Mouse (Mus musculus): Measurements from ENCODE around the gene Dapk2. TPM values are rescaled to one million over a fixed set of nuclear protein-coding genes. Genes with fewer than 3 reads are reported as not detected.

Gene Dapk2
- polyA plus RNA-seq, 1 experiment from 2014 or later = 5.9 TPM

- peak; percentile 27 for DNase-seq
- TF ChIP-seq CTCF (IDR thresholded peaks at IDR 0.05; ENCODE audit: low read depth) = no peak
- no peak overlapping the region for H3K4me2 ChIP-seq
Measured at GRCm38 (mm10) chr9:66251159-66251691, 93.2 kb downstream of the Dapk2 start.

GRCm38 (mm10) chr9:66261741-66262140 lies 103.7 kb downstream of the Dapk2 start:
- no peak for DNase-seq

More at GRCm38 (mm10) chr9:66251159-66251691, 93.2 kb downstream of the Dapk2 start:
- Histone ChIP-seq H3K27me3 (ENCODE audit: insufficient read depth, low read length) (no peaks in the 10 kb centered on the region), H3K9ac (no peak overlapping the region), H3K4me3 (ENCODE audit: low read depth, low read length) (no peak overlapping the region), H3K4me1 (ENCODE audit: insufficient read depth) (no peaks in the 10 kb centered on the region), H3K36me3 (ENCODE audit: insufficient read depth) (no peaks in the 10 kb centered on the region), H3K9me3 (ENCODE audit: low read depth, low read length) (no peaks in the 10 kb centered on the region), H3K27ac (ENCODE audit: low read depth) (no peak overlapping the region)
- ATAC-seq (ENCODE audit: insufficient read depth) = no peak
- 33% methylated on average over 6 of the region's 6 CpGs for WGBS

GRCm38 (mm10) chr9:66263701-66264100 lies 105.7 kb downstream of the Dapk2 start:
- H3K4me2 ChIP-seq = no peak overlapping the region
- TF ChIP-seq CTCF (IDR thresholded peaks at IDR 0.05; ENCODE audit: low read depth) = no peak
- H3K36me3 ChIP-seq (ENCODE audit: insufficient read depth) = no peaks in the 10 kb centered on the region
- WGBS = 82% methylated on average over 2 of the region's 2 CpGs
- H3K9me3 ChIP-seq (ENCODE audit: low read depth, low read length) = no peaks in the 10 kb centered on the region
- no peak overlapping the region for H3K9ac ChIP-seq
- H3K4me1 ChIP-seq (ENCODE audit: insufficient read depth) = no peaks in the 10 kb centered on the region
- no peaks in the 10 kb centered on the region for H3K27me3 ChIP-seq (ENCODE audit: insufficient read depth, low read length)
- no peak for DNase-seq
- no peak overlapping the region for H3K27ac ChIP-seq (ENCODE audit: low read depth)
- no peak overlapping the region for H3K4me3 ChIP-seq (ENCODE audit: low read depth, low read length)
- ATAC-seq (ENCODE audit: insufficient read depth) = no peak

More at GRCm38 (mm10) chr9:66261741-66262140, 103.7 kb downstream of the Dapk2 start:
- H3K9ac ChIP-seq = no peak overlapping the region
- H3K36me3 ChIP-seq (ENCODE audit: insufficient read depth) = no peaks in the 10 kb centered on the region
- no peak overlapping the region for H3K4me2 ChIP-seq
- H3K9me3 ChIP-seq (ENCODE audit: low read depth, low read length) = no peaks in the 10 kb centered on the region
- H3K4me3 ChIP-seq (ENCODE audit: low read depth, low read length) = no peak overlapping the region
- 54% methylated on average over 2 of the region's 2 CpGs for WGBS
- H3K4me1 ChIP-seq (ENCODE audit: insufficient read depth) = no peaks in the 10 kb centered on the region
- TF ChIP-seq CTCF (IDR thresholded peaks at IDR 0.05; ENCODE audit: low read depth) = no peak
- H3K27me3 ChIP-seq (ENCODE audit: insufficient read depth, low read length) = no peaks in the 10 kb centered on the region
- no peak overlapping the region for H3K27ac ChIP-seq (ENCODE audit: low read depth)
- ATAC-seq (ENCODE audit: insufficient read depth) = no peak

- H3K36me3 ChIP-seq (ENCODE audit: insufficient read depth) = no peaks in the 10 kb centered on the region
- no peaks in the 10 kb centered on the region for H3K4me1 ChIP-seq (ENCODE audit: insufficient read depth)
- no peak for ATAC-seq (ENCODE audit: insufficient read depth)
- WGBS = 30% methylated on average over 2 of the region's 2 CpGs
- H3K27me3 ChIP-seq (ENCODE audit: insufficient read depth, low read length) = no peaks in the 10 kb centered on the region
- no peak overlapping the region for H3K4me3 ChIP-seq (ENCODE audit: low read depth, low read length)
- DNase-seq = no peak
- H3K9me3 ChIP-seq (ENCODE audit: low read depth, low read length) = no peaks in the 10 kb centered on the region
- no peak overlapping the region for H3K9ac ChIP-seq
- no peak for TF ChIP-seq CTCF (IDR thresholded peaks at IDR 0.05; ENCODE audit: low read depth)
- H3K4me2 ChIP-seq = no peak overlapping the region
- H3K27ac ChIP-seq (ENCODE audit: low read depth) = no peak overlapping the region
Measured at GRCm38 (mm10) chr9:66265645-66266044, 107.6 kb downstream of the Dapk2 start.

GRCm38 (mm10) chr9:66266237-66267170 lies 108.5 kb downstream of the Dapk2 start:
- Histone ChIP-seq H3K27me3 (ENCODE audit: insufficient read depth, low read length) (no peaks in the 10 kb centered on the region), H3K9me3 (ENCODE audit: low read depth, low read length) (no peaks in the 10 kb centered on the region), H3K4me2 (no peak overlapping the region), H3K4me1 (ENCODE audit: insufficient read depth) (no peaks in the 10 kb centered on the region), H3K36me3 (ENCODE audit: insufficient read depth) (no peaks in the 10 kb centered on the region), H3K9ac (no peak overlapping the region), H3K4me3 (ENCODE audit: low read depth, low read length) (no peak overlapping the region), H3K27ac (ENCODE audit: low read depth) (no peak overlapping the region)
- no peak for TF ChIP-seq CTCF (IDR thresholded peaks at IDR 0.05; ENCODE audit: low read depth)
- WGBS = 65% methylated on average over 5 of the region's 5 CpGs
- no peak for DNase-seq
- ATAC-seq (ENCODE audit: insufficient read depth) = no peak

GRCm38 (mm10) chr9:66268804-66269203 lies 110.8 kb downstream of the Dapk2 start:
- no peak overlapping the region for H3K4me2 ChIP-seq
- no peaks in the 10 kb centered on the region for H3K36me3 ChIP-seq (ENCODE audit: insufficient read depth)
- H3K4me3 ChIP-seq (ENCODE audit: low read depth, low read length) = no peak overlapping the region
- H3K27ac ChIP-seq (ENCODE audit: low read depth) = no peak overlapping the region
- no peak for ATAC-seq (ENCODE audit: insufficient read depth)
- no peak for DNase-seq
- TF ChIP-seq CTCF (IDR thresholded peaks at IDR 0.05; ENCODE audit: low read depth) = peak; percentile 44
- H3K9ac ChIP-seq = no peak overlapping the region
- H3K27me3 ChIP-seq (ENCODE audit: insufficient read depth, low read length) = no peaks in the 10 kb centered on the region
- no peaks in the 10 kb centered on the region for H3K4me1 ChIP-seq (ENCODE audit: insufficient read depth)
- H3K9me3 ChIP-seq (ENCODE audit: low read depth, low read length) = no peaks in the 10 kb centered on the region
- WGBS = 54% methylated on average over 4 of the region's 4 CpGs

- 74% methylated on average over 4 of the region's 4 CpGs for WGBS
- no peak for TF ChIP-seq CTCF (IDR thresholded peaks at IDR 0.05; ENCODE audit: low read depth)
- Histone ChIP-seq H3K4me1 (ENCODE audit: insufficient read depth) (peaks cover 6% of the 10 kb centered on the region; the same call in 1 of the 2 replicates), H3K27ac (ENCODE audit: low read depth) (no peak overlapping the region), H3K4me3 (ENCODE audit: low read depth, low read length) (no peak overlapping the region), H3K36me3 (ENCODE audit: insufficient read depth) (no peaks in the 10 kb centered on the region), H3K4me2 (no peak overlapping the region), H3K9ac (no peak overlapping the region), H3K27me3 (ENCODE audit: insufficient read depth, low read length) (no peaks in the 10 kb centered on the region), H3K9me3 (ENCODE audit: low read depth, low read length) (no peaks in the 10 kb centered on the region)
- no peak for DNase-seq
- ATAC-seq (ENCODE audit: insufficient read depth) = no peak
Measured at GRCm38 (mm10) chr9:66270038-66270437, 112.0 kb downstream of the Dapk2 start.

Measured in lung, embryonic 14.5 days (tissue).